Mouse (Mus musculus) c-Kit-positive CD71-negative TER-119-negative erythroid progenitor cells, embryonic 14.5 days (primary cell): Measurements from ENCODE around the gene 1700015F17Rik.

Experiments
- DNase-seq: peaks from one replicate; pipeline ENCODE4 v3.0.0-alpha.2; 2013; ENCODE audit warnings: low read depth

The 1700015F17Rik gene

GRCm38 (mm10) chr5:5479043-5479442 is at the start of gene 1700015F17Rik:
TSS of gene 1700015F17Rik (minus strand) at chr5:5479143.
- no peak for DNase-seq

GRCm38 (mm10) chr5:5515411-5515810 is 36.5 kb upstream of the 1700015F17Rik start:
- no peak for DNase-seq

- peak; percentile 57 for DNase-seq
These were observed 35.5 kb upstream of the 1700015F17Rik start, which contains the start of gene Cldn12 for GRCm38 (mm10) chr5:5514196-5515076. TSS of gene Cldn12 (minus strand) at chr5:5514958.

- DNase-seq = no peak
These were observed 32.5 kb upstream of the 1700015F17Rik start for GRCm38 (mm10) chr5:5511401-5511800.

- no peak for DNase-seq
These were observed 32.0 kb upstream of the 1700015F17Rik start for GRCm38 (mm10) chr5:5510989-5511388.

- no peak for DNase-seq
These were observed 31.5 kb upstream of the 1700015F17Rik start for GRCm38 (mm10) chr5:5510304-5510887.

- no peak for DNase-seq
These were observed 29.3 kb upstream of the 1700015F17Rik start for GRCm38 (mm10) chr5:5508231-5508630.

- no peak for DNase-seq
These were observed 28.8 kb upstream of the 1700015F17Rik start for GRCm38 (mm10) chr5:5507701-5508225.

- no peak for DNase-seq
These were observed 25.5 kb upstream of the 1700015F17Rik start for GRCm38 (mm10) chr5:5504456-5504855.

GRCm38 (mm10) chr5:5503381-5503780 is 24.4 kb upstream of the 1700015F17Rik start:
- no peak for DNase-seq

GRCm38 (mm10) chr5:5501583-5501982 is 22.6 kb upstream of the 1700015F17Rik start:
- DNase-seq = no peak

GRCm38 (mm10) chr5:5496393-5496792 is 17.4 kb upstream of the 1700015F17Rik start:
- DNase-seq = no peak

- no peak for DNase-seq
These were observed 16.1 kb upstream of the 1700015F17Rik start for GRCm38 (mm10) chr5:5495042-5495441.

- peak; percentile 24 for DNase-seq
These were observed 15.5 kb upstream of the 1700015F17Rik start for GRCm38 (mm10) chr5:5494269-5495005.

- DNase-seq = no peak
These were observed 13.2 kb upstream of the 1700015F17Rik start for GRCm38 (mm10) chr5:5492163-5492562.

- DNase-seq = no peak
These were observed 7.1 kb upstream of the 1700015F17Rik start for GRCm38 (mm10) chr5:5486071-5486470.

- no peak for DNase-seq
These were observed 4.4 kb upstream of the 1700015F17Rik start for GRCm38 (mm10) chr5:5483254-5483858.

GRCm38 (mm10) chr5:5481662-5482061 is 2.7 kb upstream of the 1700015F17Rik start:
- DNase-seq = peak; percentile 16

- DNase-seq = no peak
These were observed 2.8 kb downstream of the 1700015F17Rik start for GRCm38 (mm10) chr5:5476133-5476532.

GRCm38 (mm10) chr5:5465256-5465655 is 13.7 kb downstream of the 1700015F17Rik start:
- DNase-seq = no peak

- DNase-seq = no peak
These were observed 47.1 kb downstream of the 1700015F17Rik start for GRCm38 (mm10) chr5:5431746-5432438.
